Mouse (Mus musculus) intestine, embryonic 16.5 days (tissue): ENCODE measurements around the gene Smarce1. TPM values are rescaled to one million over a fixed set of nuclear protein-coding genes. Genes with fewer than 3 reads are reported as not detected.
A peak's percentile ranks its signal among the peaks of the same experiment; 100 is the strongest.

Source experiments
- ATAC-seq: fragments of 200-750 bp; cut with Nextera tagmentation; 2 replicates; pipeline ENCODE4 v1.8.0; 2017; ENCODE audit warnings: moderate TSS enrichment, moderate library complexity
- H3K27ac ChIP-seq: fragments of 300-500 bp; sonication (generic); 2 replicates; pipeline ENCODE4 v1.5.1; 2014; ENCODE audit warnings: mild to moderate bottlenecking, low read length
- H3K27me3 ChIP-seq: fragments of 300-500 bp; sonication (generic); replicated peaks from 2 replicates; pipeline ENCODE4 v1.6.1; 2014; ENCODE audit warnings: low read length, control low read depth, mixed read lengths; ENCODE audit not compliant: control insufficient read depth, insufficient read depth
- H3K36me3 ChIP-seq: fragments of 300-500 bp; sonication (generic); 2 replicates; pipeline ENCODE4 v1.6.1; 2014; ENCODE audit warnings: low read length, control low read depth; ENCODE audit not compliant: control insufficient read depth, insufficient read depth
- H3K4me1 ChIP-seq: fragments of 300-500 bp; sonication (generic); 2 replicates; pipeline ENCODE4 v1.6.1; 2014; ENCODE audit warnings: low read length, control low read depth, mixed read lengths; ENCODE audit not compliant: control insufficient read depth, insufficient read depth
- H3K4me2 ChIP-seq: fragments of 300-500 bp; sonication (generic); 2 replicates; pipeline ENCODE4 v1.6.1; 2014; ENCODE audit warnings: low read depth, low read length, control low read depth
- H3K4me3 ChIP-seq: fragments of 300-500 bp; sonication (generic); 2 replicates; pipeline ENCODE4 v1.5.1; 2014; ENCODE audit warnings: mild to moderate bottlenecking, low read length
- H3K9ac ChIP-seq: fragments of 300-500 bp; sonication (generic); 2 replicates; pipeline ENCODE4 v1.6.1; 2014; ENCODE audit warnings: low read depth, low read length
- H3K9me3 ChIP-seq: fragments of 300-500 bp; sonication (generic); 2 replicates; pipeline ENCODE4 v1.6.1; 2016; ENCODE audit warnings: low read length, control low read depth; ENCODE audit not compliant: control insufficient read depth
- WGBS: fragments of 180-500 bp; shearing (Covaris S2); extraction: QIAGEN DNeasy Blood & Tissue Kit; methylation state at CpG from one replicate; pipeline ENCODE4 v1.1.7; 2014; 5-methylcytosine and 5-hydroxymethylcytosine counted together
- polyA plus RNA-seq: library from polyadenylated mRNA; unstranded; fragments of >200 nt; fragmentation: Nextera tagmentation; extraction: Ambion mirVana; gene quantifications from 2 replicates; pipeline ENCODE4 v1.2.1, GENCODE M21; 2015

Smarce1 gene
- polyA plus RNA-seq, 1 experiment from 2014 or later = 159 TPM

GRCm38 (mm10) chr11:99242056-99242455, 11.2 kb upstream of the Smarce1 start:
- Histone ChIP-seq H3K36me3 (no peaks in the 10 kb centered on the region), H3K4me2 (no peak overlapping the region), H3K4me3 (no peak overlapping the region), H3K9ac (no peak overlapping the region), H3K9me3 (no peaks in the 10 kb centered on the region), H3K27ac (no peak overlapping the region), H3K27me3 (no peaks in the 10 kb centered on the region), H3K4me1 (0 out of 2 replicates have a peak, but pooled peaks cover 4% of the 10 kb centered on the region)
- 79% methylated on average over 5 of the region's 5 CpGs for WGBS
- ATAC-seq = no peak

GRCm38 (mm10) chr11:99238468-99238867, 7.7 kb upstream of the Smarce1 start:
- Histone ChIP-seq H3K36me3 (no peaks in the 10 kb centered on the region), H3K27me3 (no peaks in the 10 kb centered on the region), H3K4me3 (no peak overlapping the region), H3K27ac (no peak overlapping the region), H3K4me1 (no peaks in the 10 kb centered on the region), H3K9me3 (no peaks in the 10 kb centered on the region), H3K9ac (no peak overlapping the region), H3K4me2 (no peak overlapping the region)
- 52% methylated on average over 14 of the region's 14 CpGs for WGBS
- ATAC-seq = no peak

- no peaks in the 10 kb centered on the region for H3K36me3 ChIP-seq
- WGBS = 23% methylated on average over 15 of the region's 15 CpGs
- peak; percentile 23; the same call in 1 of the 2 replicates for ATAC-seq
- peak overlapping the region; percentile 85 for H3K4me2 ChIP-seq
- H3K4me1 ChIP-seq = peaks cover 8% of the 10 kb centered on the region
- peak overlapping the region; percentile 100 for H3K9ac ChIP-seq
- H3K4me3 ChIP-seq = peak overlapping the region; percentile 95
- peak overlapping the region; percentile 98 for H3K27ac ChIP-seq
- no peaks in the 10 kb centered on the region for H3K27me3 ChIP-seq
- H3K9me3 ChIP-seq = no peaks in the 10 kb centered on the region
Observed at GRCm38 (mm10) chr11:99231049-99231816, 416 bp upstream of the Smarce1 start.

GRCm38 (mm10) chr11:99229641-99230260, 1.1 kb downstream of the Smarce1 start:
- under 1% methylated on average over 31 of the region's 31 CpGs for whole genome bisulfite sequencing
- ATAC-seq = peak; percentile 78

GRCm38 (mm10) chr11:99226298-99226697, 4.5 kb downstream of the Smarce1 start:
- Histone ChIP-seq H3K36me3 (no peaks in the 10 kb centered on the region), H3K4me2 (no peak overlapping the region), H3K4me3 (no peak overlapping the region), H3K9me3 (no peaks in the 10 kb centered on the region), H3K4me1 (peaks cover 6% of the 10 kb centered on the region), H3K27ac (no peak overlapping the region), H3K9ac (no peak overlapping the region), H3K27me3 (no peaks in the 10 kb centered on the region)
- no peak for ATAC-seq
- 69% methylated on average over 5 of the region's 5 CpGs for WGBS

More at GRCm38 (mm10) chr11:99229641-99230260, 1.1 kb downstream of the Smarce1 start:
- Histone ChIP-seq H3K9me3 (no peaks in the 10 kb centered on the region), H3K27me3 (no peaks in the 10 kb centered on the region), H3K27ac (peak overlapping the region; percentile 98), H3K4me3 (peak overlapping the region; percentile 95), H3K4me2 (peak overlapping the region; percentile 85), H3K9ac (peak overlapping the region; percentile 100), H3K36me3 (no peaks in the 10 kb centered on the region), H3K4me1 (peaks cover 8% of the 10 kb centered on the region)

GRCm38 (mm10) chr11:99223310-99223709, 7.5 kb downstream of the Smarce1 start:
- no peak overlapping the region for H3K4me2 ChIP-seq
- 0 out of 2 replicates have a peak, but pooled peaks cover 4% of the 10 kb centered on the region for H3K36me3 ChIP-seq
- no peak overlapping the region for H3K4me3 ChIP-seq
- H3K9ac ChIP-seq = no peak overlapping the region
- ATAC-seq = no peak
- no peaks in the 10 kb centered on the region for H3K27me3 ChIP-seq
- no peaks in the 10 kb centered on the region for H3K9me3 ChIP-seq
- 78% methylated on average over 5 of the region's 5 CpGs for WGBS
- H3K27ac ChIP-seq = no peak overlapping the region
- no peaks in the 10 kb centered on the region for H3K4me1 ChIP-seq

GRCm38 (mm10) chr11:99221811-99222210, 9.0 kb downstream of the Smarce1 start:
- H3K4me1 ChIP-seq = no peaks in the 10 kb centered on the region
- 0 out of 2 replicates have a peak, but pooled peaks cover 7% of the 10 kb centered on the region for H3K36me3 ChIP-seq
- H3K27me3 ChIP-seq = no peaks in the 10 kb centered on the region
- no peaks in the 10 kb centered on the region for H3K9me3 ChIP-seq
- H3K9ac ChIP-seq = no peak overlapping the region
- no peak overlapping the region for H3K27ac ChIP-seq
- no peak overlapping the region for H3K4me2 ChIP-seq
- 75% methylated on average over 2 of the region's 2 CpGs for WGBS
- ATAC-seq = no peak
- no peak overlapping the region for H3K4me3 ChIP-seq

- Histone ChIP-seq H3K4me2 (no peak overlapping the region), H3K4me1 (no peaks in the 10 kb centered on the region), H3K27ac (no peak overlapping the region), H3K36me3 (peaks cover 25% of the 10 kb centered on the region), H3K4me3 (no peak overlapping the region), H3K9ac (no peak overlapping the region), H3K9me3 (no peaks in the 10 kb centered on the region), H3K27me3 (no peaks in the 10 kb centered on the region)
- no peak for ATAC-seq
- 90% methylated on average over 7 of the region's 7 CpGs for WGBS
Observed at GRCm38 (mm10) chr11:99217248-99217986, 13.4 kb downstream of the Smarce1 start.

GRCm38 (mm10) chr11:99216181-99216580, 14.6 kb downstream of the Smarce1 start:
- ATAC-seq = no peak
- Histone ChIP-seq H3K4me1 (no peaks in the 10 kb centered on the region), H3K4me2 (no peak overlapping the region), H3K9me3 (no peaks in the 10 kb centered on the region), H3K4me3 (no peak overlapping the region), H3K9ac (no peak overlapping the region), H3K27ac (no peak overlapping the region), H3K27me3 (no peaks in the 10 kb centered on the region), H3K36me3 (peaks cover 30% of the 10 kb centered on the region)
- WGBS = over 99% methylated on average over 3 of the region's 3 CpGs
